Mouse (Mus musculus) G1E (cell line): ENCODE measurements at regions not wholly inside any gene's neighbourhood (a gene's known extent, or its start where the extent isn't known, plus 50 kb on each side); places are given as distances from the start of the nearest gene placed in this dataset.

Experiments
- CTCF ChIP-seq: IDR thresholded peaks from 2 replicates; pipeline ENCODE4 v1.5.1; 2012; ENCODE audit warnings: low read depth, low read length, inconsistent platforms, mixed read lengths
- GATA1 ChIP-seq: IDR thresholded peaks from 2 replicates; pipeline ENCODE4 v1.6.1; 2012; ENCODE audit warnings: borderline replicate concordance, low read length, inconsistent platforms, mixed read lengths
- TAL1 ChIP-seq: conservative IDR thresholded peaks from 2 replicates; pipeline ENCODE4 v1.6.1; 2012; ENCODE audit warnings: low read depth, low read length, inconsistent platforms, mixed read lengths

DNA sequence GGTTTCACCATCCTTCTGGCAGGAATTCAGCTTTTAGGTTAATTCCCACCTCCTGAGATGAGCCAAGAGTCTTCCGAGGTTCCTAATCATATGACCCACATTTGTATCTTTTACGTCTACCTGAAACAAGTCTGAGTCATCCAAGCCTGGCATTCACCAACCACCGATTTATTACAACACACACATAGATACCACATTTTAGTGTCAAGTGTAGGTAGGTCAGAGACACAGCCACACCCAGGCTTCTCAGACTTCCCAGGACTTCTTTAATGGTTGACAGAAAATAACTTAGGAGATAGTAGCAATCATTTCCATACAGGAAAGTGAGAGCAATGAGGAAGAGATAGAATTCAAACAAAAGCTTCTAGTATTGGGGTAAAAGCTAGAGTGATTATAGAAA lies 189.2 kb upstream of the Gm10306 start:
- TF ChIP-seq CTCF (no peak), GATA1 (no peak), TAL1 (no peak)
